ENCODE assay signal across 12 mouse cellular contexts in genomic region chr7:142341564-142342246, GRCm38 (mm10). TPM values are rescaled to one million over a fixed set of nuclear protein-coding genes. Genes with fewer than 3 reads are reported as not detected.
DNase-seq lines count a peak whose midpoint lies in the region; ATAC-seq and TF ChIP-seq lines count a peak whose summit lies in the region.
"Had no signal": no experiment of that assay in that cellular context is flagged by ENCODE, and none has a peak within 500 bp of the region (broad histone marks: within the 10 kb centered on the region; RNA-seq: fewer than 3 reads in every experiment).

No protein-coding gene starts in this region.

- no peak for TF ChIP-seq POLR2A in kidney, adult 2 months (IDR thresholded peaks at IDR 0.05; ENCODE audit: low read depth, low read length)

- H3K27ac ChIP-seq in hindbrain, embryonic 12.5 days, result no peak overlapping the region
- H3K27ac ChIP-seq in hindbrain, embryonic 16.5 days (ENCODE audit: low read depth, low read length), result no peak overlapping the region
- H3K27ac ChIP-seq in embryonic facial prominence, embryonic 13.5 days, result peak overlapping the region; percentile 39
- no peak overlapping the region for H3K27ac ChIP-seq in kidney, adult 2 months (ENCODE audit: insufficient read depth, low read depth, low read length)

- 0 out of 2 replicates have a peak overlapping the region, but pooled peaks have one; percentile 3 for H3K9ac ChIP-seq in hindbrain, embryonic 12.5 days
- no peak overlapping the region for H3K9ac ChIP-seq in hindbrain, embryonic 16.5 days (ENCODE audit: low read depth, low read length)
- no peak overlapping the region for H3K9ac ChIP-seq in embryonic facial prominence, embryonic 13.5 days

- H3K4me2 ChIP-seq in hindbrain, embryonic 12.5 days (replicated peaks), result no peak overlapping the region
- no peak overlapping the region for H3K4me2 ChIP-seq in hindbrain, embryonic 16.5 days (ENCODE audit: low read length)
- H3K4me2 ChIP-seq in embryonic facial prominence, embryonic 13.5 days, result no peak overlapping the region

- DNase-seq in 416B (ENCODE audit: low read depth), result peak; percentile 19
- DNase-seq in gastrocnemius, postnatal 25 days, result no peak
- DNase-seq in kidney, adult 2 months, result no peak
- DNase-seq: cerebellum, adult 11-12 months; gastrocnemius, postnatal 14 days; kidney, adult 18-20 months had no signal

- no peaks in the 10 kb centered on the region for H3K36me3 ChIP-seq in hindbrain, embryonic 12.5 days
- H3K36me3 ChIP-seq in hindbrain, embryonic 16.5 days (ENCODE audit: control insufficient read depth, insufficient read depth, low read length), result no peaks in the 10 kb centered on the region
- no peaks in the 10 kb centered on the region for H3K36me3 ChIP-seq in embryonic facial prominence, embryonic 13.5 days
- no peaks in the 10 kb centered on the region for H3K36me3 ChIP-seq in kidney, adult 2 months (ENCODE audit: control insufficient read depth, insufficient read depth, low read length)

- no peak for TF ChIP-seq CTCF in kidney, adult 2 months (conservative IDR thresholded peaks at IDR 0.05; ENCODE audit: insufficient read depth, insufficient read length, low read depth, low read length)

- no peak overlapping the region for H3K4me3 ChIP-seq in hindbrain, embryonic 12.5 days
- no peak overlapping the region for H3K4me3 ChIP-seq in hindbrain, embryonic 16.5 days (ENCODE audit: low read length)
- H3K4me3 ChIP-seq in embryonic facial prominence, embryonic 13.5 days, result no peak overlapping the region
- no peak overlapping the region for H3K4me3 ChIP-seq in kidney, adult 2 months (ENCODE audit: insufficient read depth, low read depth, low read length)

- no peaks in the 10 kb centered on the region for H3K27me3 ChIP-seq in hindbrain, embryonic 12.5 days
- no peaks in the 10 kb centered on the region for H3K27me3 ChIP-seq in hindbrain, embryonic 16.5 days (replicated peaks; ENCODE audit: control insufficient read depth, insufficient read depth, low read length)
- no peaks in the 10 kb centered on the region for H3K27me3 ChIP-seq in embryonic facial prominence, embryonic 13.5 days
- H3K27me3 ChIP-seq in kidney, adult 2 months (replicated peaks; ENCODE audit: control insufficient read depth, insufficient read depth, low read length), result no peaks in the 10 kb centered on the region

- 81% methylated on average over 10 of the region's 10 CpGs for WGBS in hindbrain, embryonic 12.5 days
- 85% methylated on average over 10 of the region's 10 CpGs for WGBS in hindbrain, embryonic 16.5 days
- WGBS in embryonic facial prominence, embryonic 13.5 days, result 71% methylated on average over 10 of the region's 10 CpGs
- 66% methylated on average over 10 of the region's 10 CpGs for WGBS in kidney, adult 2 months

- no peak for ATAC-seq in hindbrain, embryonic 12.5 days (ENCODE audit: low FRiP score)
- ATAC-seq in hindbrain, embryonic 16.5 days, result no peak
- no peak; the same call in 1 of the 2 replicates for ATAC-seq in embryonic facial prominence, embryonic 13.5 days (ENCODE audit: insufficient number of reproducible peaks, insufficient read depth, low FRiP score, low TSS enrichment, low read depth)
- peak; percentile 9; the same call in 1 of the 2 replicates for ATAC-seq in megakaryocyte, adult 5-6 weeks (ENCODE audit: poor library complexity, severe bottlenecking)
- ATAC-seq in megakaryocyte-erythroid progenitor cell, adult 5-6 weeks (replicated peaks; ENCODE audit: low FRiP score, low TSS enrichment, poor library complexity, severe bottlenecking), result no peak

- peaks cover 6% of the 10 kb centered on the region; the same call in 1 of the 2 replicates for H3K4me1 ChIP-seq in hindbrain, embryonic 12.5 days
- no peaks in the 10 kb centered on the region for H3K4me1 ChIP-seq in hindbrain, embryonic 16.5 days (ENCODE audit: control insufficient read depth, insufficient read depth, low read depth, low read length)
- peaks cover 6% of the 10 kb centered on the region for H3K4me1 ChIP-seq in embryonic facial prominence, embryonic 13.5 days
- no peaks in the 10 kb centered on the region for H3K4me1 ChIP-seq in kidney, adult 2 months (ENCODE audit: control insufficient read depth, insufficient read depth, low read length)

- H3K9me3 ChIP-seq in hindbrain, embryonic 12.5 days (replicated peaks), result no peaks in the 10 kb centered on the region
- H3K9me3 ChIP-seq in hindbrain, embryonic 16.5 days (ENCODE audit: control insufficient read depth, low read length), result no peaks in the 10 kb centered on the region
- H3K9me3 ChIP-seq in embryonic facial prominence, embryonic 13.5 days, result no peaks in the 10 kb centered on the region

RNA-seq across cellular contexts. Expression of gene Ifitm10, which starts 31.8 kb away (rescaled TPM):
- 0.82 and 1.3 TPM in 2 replicates for polyA plus RNA-seq in hindbrain, embryonic 12.5 days (2016; fragmentation: Nextera tagmentation; extraction: Ambion mirVana)
- polyA plus RNA-seq in hindbrain, embryonic 16.5 days (2015; fragmentation: Nextera tagmentation; extraction: Ambion mirVana), result 13.3 and 14.9 TPM in 2 replicates
- polyA plus RNA-seq in embryonic facial prominence, embryonic 13.5 days (2015; fragmentation: Nextera tagmentation; extraction: Ambion mirVana), result 2.5 and 3.3 TPM in 2 replicates
- 2.1 and 3.6 TPM in 2 replicates for total RNA-seq in megakaryocyte, adult 5-6 weeks (2015)
- 0.48 and 1.4 TPM in 2 replicates for total RNA-seq in megakaryocyte, adult 5-6 weeks (2017)
- total RNA-seq in megakaryocyte-erythroid progenitor cell, adult 5-6 weeks (2014; fragmentation: Nextera tagmentation), result 2.3 TPM in 1 of 2 replicates, not detected in the other
- total RNA-seq in megakaryocyte-erythroid progenitor cell, adult 5-6 weeks (2017), result not detected in 2 replicates
- total RNA-seq in gastrocnemius, postnatal 25 days (2021), result 1 to 10 TPM; 3.3 to 4.2 TPM
- polyA plus RNA-seq in kidney, adult 2 months (2012; rRNA removed), result 3.1 and 4.1 TPM in 2 replicates

RNA-seq across cellular contexts. Expression of gene Krtap5-4, which starts 38.4 kb away (rescaled TPM):
- not detected in 2 replicates for polyA plus RNA-seq in hindbrain, embryonic 12.5 days (2016; fragmentation: Nextera tagmentation; extraction: Ambion mirVana)
- polyA plus RNA-seq in hindbrain, embryonic 16.5 days (2015; fragmentation: Nextera tagmentation; extraction: Ambion mirVana), result not detected in 2 replicates
- not detected in 2 replicates for polyA plus RNA-seq in embryonic facial prominence, embryonic 13.5 days (2015; fragmentation: Nextera tagmentation; extraction: Ambion mirVana)
- total RNA-seq in megakaryocyte, adult 5-6 weeks (2015), result not detected in 2 replicates
- total RNA-seq in megakaryocyte, adult 5-6 weeks (2017), result not detected in 2 replicates
- not detected in 2 replicates for total RNA-seq in megakaryocyte-erythroid progenitor cell, adult 5-6 weeks (2014; fragmentation: Nextera tagmentation)
- not detected in 2 replicates for total RNA-seq in megakaryocyte-erythroid progenitor cell, adult 5-6 weeks (2017)
- total RNA-seq in gastrocnemius, postnatal 25 days (2021), result not detected
- polyA plus RNA-seq in kidney, adult 2 months (2012; rRNA removed), result not detected in 2 replicates
- total RNA-seq: gastrocnemius, postnatal 14 days; left cerebral cortex, adult 18-20 months had no signal

RNA-seq across cellular contexts. Expression of gene Gm49369, which starts 40.8 kb away (rescaled TPM):
- not detected in 2 replicates for polyA plus RNA-seq in hindbrain, embryonic 12.5 days (2016; fragmentation: Nextera tagmentation; extraction: Ambion mirVana)
- polyA plus RNA-seq in hindbrain, embryonic 16.5 days (2015; fragmentation: Nextera tagmentation; extraction: Ambion mirVana), result 6.4 TPM in 1 of 2 replicates, not detected in the other
- polyA plus RNA-seq in embryonic facial prominence, embryonic 13.5 days (2015; fragmentation: Nextera tagmentation; extraction: Ambion mirVana), result not detected in 2 replicates
- total RNA-seq in megakaryocyte, adult 5-6 weeks (2015), result not detected in 2 replicates
- total RNA-seq in megakaryocyte, adult 5-6 weeks (2017), result 24.9 and 36.8 TPM in 2 replicates
- not detected in 2 replicates for total RNA-seq in megakaryocyte-erythroid progenitor cell, adult 5-6 weeks (2014; fragmentation: Nextera tagmentation)
- total RNA-seq in megakaryocyte-erythroid progenitor cell, adult 5-6 weeks (2017), result 32.8 TPM in 1 of 2 replicates, not detected in the other
- 1 to 10 TPM; 4.0 to 5.6 TPM for total RNA-seq in gastrocnemius, postnatal 25 days (2021)
- polyA plus RNA-seq in kidney, adult 2 months (2012; rRNA removed), result 0.36 TPM in 1 of 2 replicates, not detected in the other

RNA-seq across cellular contexts. Expression of gene Krtap5-1, which starts 44.8 kb away (rescaled TPM):
- polyA plus RNA-seq in hindbrain, embryonic 12.5 days (2016; fragmentation: Nextera tagmentation; extraction: Ambion mirVana), result not detected in 2 replicates
- polyA plus RNA-seq in hindbrain, embryonic 16.5 days (2015; fragmentation: Nextera tagmentation; extraction: Ambion mirVana), result not detected in 2 replicates
- not detected in 2 replicates for polyA plus RNA-seq in embryonic facial prominence, embryonic 13.5 days (2015; fragmentation: Nextera tagmentation; extraction: Ambion mirVana)
- total RNA-seq in megakaryocyte, adult 5-6 weeks (2015), result not detected in 2 replicates
- not detected in 2 replicates for total RNA-seq in megakaryocyte, adult 5-6 weeks (2017)
- not detected in 2 replicates for total RNA-seq in megakaryocyte-erythroid progenitor cell, adult 5-6 weeks (2014; fragmentation: Nextera tagmentation)
- total RNA-seq in megakaryocyte-erythroid progenitor cell, adult 5-6 weeks (2017), result not detected in 2 replicates
- total RNA-seq in gastrocnemius, postnatal 25 days (2021), result not detected
- not detected in 2 replicates for polyA plus RNA-seq in kidney, adult 2 months (2012; rRNA removed)
- total RNA-seq: gastrocnemius, postnatal 14 days; left cerebral cortex, adult 18-20 months had no signal

RNA-seq across cellular contexts. Expression of gene Ctsd, which starts 46.1 kb away (rescaled TPM):
- 213 and 215 TPM in 2 replicates for polyA plus RNA-seq in hindbrain, embryonic 12.5 days (2016; fragmentation: Nextera tagmentation; extraction: Ambion mirVana)
- polyA plus RNA-seq in hindbrain, embryonic 16.5 days (2015; fragmentation: Nextera tagmentation; extraction: Ambion mirVana), result 356 and 378 TPM in 2 replicates
- 210 and 222 TPM in 2 replicates for polyA plus RNA-seq in embryonic facial prominence, embryonic 13.5 days (2015; fragmentation: Nextera tagmentation; extraction: Ambion mirVana)
- total RNA-seq in megakaryocyte, adult 5-6 weeks (2015), result 193 and 197 TPM in 2 replicates
- total RNA-seq in megakaryocyte, adult 5-6 weeks (2017), result 218 and 236 TPM in 2 replicates
- 129 and 174 TPM in 2 replicates for total RNA-seq in megakaryocyte-erythroid progenitor cell, adult 5-6 weeks (2014; fragmentation: Nextera tagmentation)
- total RNA-seq in megakaryocyte-erythroid progenitor cell, adult 5-6 weeks (2017), result 136 and 174 TPM in 2 replicates
- 100 to 1,000 TPM; 317 to 434 TPM for total RNA-seq in gastrocnemius, postnatal 25 days (2021)
- 830 and 897 TPM in 2 replicates for polyA plus RNA-seq in kidney, adult 2 months (2012; rRNA removed)
